Mouse (Mus musculus) testis, postnatal 10 days (tissue): ENCODE data around the gene Pdcd1.
"Not testable (repeated sequence)": the region's sequence is repeated elsewhere in the genome, so short reads cannot be mapped to it uniquely, and the experiment has no call there.

Experiments used
- DNase-seq: peaks from one replicate; pipeline ENCODE4 v3.0.0; 2021; ENCODE audit warnings: low spot score

The Pdcd1 gene

DNA sequence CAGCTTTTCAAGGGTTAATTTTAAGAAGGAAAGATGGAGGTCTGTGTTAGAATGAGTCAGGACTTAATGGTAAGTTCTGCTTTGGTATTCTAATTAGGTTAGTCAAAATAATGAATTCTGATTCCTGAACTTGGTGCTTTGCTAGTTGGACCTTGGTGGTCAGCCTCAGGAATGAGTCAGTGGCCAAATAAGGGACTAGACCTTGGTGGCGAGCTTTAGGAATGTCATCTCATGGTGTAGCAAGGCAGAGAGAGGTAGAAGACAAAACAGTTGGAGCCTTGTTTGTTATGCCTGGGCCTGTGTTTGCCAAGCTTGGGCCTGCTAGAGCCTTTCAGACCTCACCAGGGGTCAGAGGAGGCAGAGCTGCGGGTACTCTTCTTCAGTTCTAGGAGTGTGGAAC, 23.6 kb downstream of the Pdcd1 start:
- no peak for DNase-seq

DNA sequence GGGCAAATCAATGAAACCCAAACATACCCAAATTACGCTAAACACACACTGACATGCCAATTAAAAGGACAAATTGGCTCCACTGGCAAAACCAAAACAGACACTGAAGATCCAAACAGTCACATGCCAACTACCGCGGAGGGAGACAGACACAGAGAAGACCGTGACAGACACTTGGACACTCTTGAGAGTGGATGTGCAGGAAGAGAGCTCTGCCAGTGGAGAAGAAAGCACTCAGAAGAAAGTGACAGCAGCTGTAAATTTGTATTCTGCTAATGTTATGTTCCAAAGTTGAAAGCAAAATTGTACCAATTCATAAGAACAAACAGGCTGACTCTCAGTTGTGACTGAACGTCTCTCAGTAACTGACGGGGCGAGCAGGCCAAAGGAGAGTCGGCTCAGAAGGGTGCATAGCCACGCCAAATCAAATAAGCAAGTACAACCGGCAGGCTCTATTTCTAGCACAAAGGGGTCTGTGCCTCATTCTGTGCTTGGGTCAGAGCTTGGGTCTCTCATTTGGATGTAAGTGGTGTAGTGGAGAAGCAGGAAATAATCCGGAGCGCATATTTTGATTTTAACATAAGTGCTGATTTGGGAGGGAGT, 24.7 kb downstream of the Pdcd1 start:
- no peak for DNase-seq

DNA sequence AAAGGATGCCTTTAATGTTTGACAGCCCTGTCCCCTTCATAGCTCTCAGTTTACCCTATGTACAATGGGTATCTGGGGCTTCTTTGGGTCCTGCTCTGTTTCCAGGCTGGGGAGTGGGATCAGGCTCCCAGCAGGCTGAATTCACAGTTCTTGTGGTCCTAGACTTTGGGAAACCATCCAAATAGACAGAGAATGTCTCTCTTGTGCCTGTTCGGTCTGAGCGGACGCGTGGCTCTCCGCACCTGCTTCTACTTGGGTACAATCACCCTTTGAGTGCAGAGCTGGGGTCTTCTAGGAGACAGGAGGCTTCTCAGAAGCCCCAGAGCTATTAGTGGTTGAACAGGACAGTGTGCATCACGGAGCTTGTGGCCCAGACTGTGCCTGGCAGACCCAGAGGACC, 32.2 kb downstream of the Pdcd1 start, which contains the start of gene Neu4:
Gene Neu4 (plus strand): TSS at position 301 of the 400 bp plus-strand sequence.
- no peak for DNase-seq

- DNase-seq: no peak
Observed at GRCm38 (mm10) chr1:94011643-94012042, 40.7 kb downstream of the Pdcd1 start.

DNA sequence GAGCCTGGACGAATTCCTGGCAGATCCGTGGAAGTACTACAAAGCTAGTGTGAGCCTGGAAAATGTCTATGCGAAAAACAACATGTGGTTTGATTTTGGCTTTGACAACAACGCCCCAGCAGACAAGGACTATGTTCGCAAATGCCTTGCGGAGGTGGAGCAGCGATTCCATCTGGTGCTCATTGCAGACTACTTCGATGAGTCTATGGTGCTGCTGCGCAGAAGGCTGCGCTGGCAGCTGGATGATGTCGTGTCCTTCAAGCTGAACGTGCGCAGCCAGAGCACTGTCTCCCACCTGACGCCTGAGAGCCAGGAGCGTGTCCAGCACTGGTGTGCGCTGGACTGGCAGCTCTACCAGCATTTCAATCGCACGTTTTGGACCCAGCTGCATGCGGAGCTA, 43.5 kb downstream of the Pdcd1 start:
- not testable (repeated sequence) for DNase-seq

DNA sequence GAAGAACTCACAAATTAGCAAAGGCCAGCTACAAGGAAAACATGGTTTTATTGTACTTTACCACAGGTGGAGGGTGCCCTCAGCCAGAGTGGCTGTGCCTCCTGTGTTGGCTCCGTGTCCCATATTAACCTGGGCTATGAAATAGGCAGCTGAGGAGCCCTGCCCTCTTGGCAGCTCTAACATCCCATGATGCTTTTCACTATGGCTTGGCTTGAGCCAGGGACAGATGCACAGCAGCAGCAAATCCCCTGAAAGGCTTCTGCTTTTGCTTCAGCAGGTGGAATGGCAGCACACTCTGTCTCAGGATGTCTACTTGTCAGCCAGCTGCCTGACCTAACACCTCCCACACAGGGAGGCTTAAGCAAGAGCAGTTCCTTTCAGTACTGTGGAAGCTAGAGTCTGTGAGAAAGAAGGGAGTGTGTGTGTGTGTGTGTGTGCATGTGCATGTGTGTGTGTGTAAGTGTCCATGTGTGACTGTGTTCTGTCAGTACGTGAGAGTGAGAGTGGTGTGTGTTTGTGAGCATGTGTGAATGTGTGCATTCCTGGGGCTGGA, 46.3 kb downstream of the Pdcd1 start:
- not testable (repeated sequence) for DNase-seq

GRCm38 (mm10) chr1:94001023-94001422, 51.3 kb downstream of the Pdcd1 start:
- DNase-seq: no peak

DNA sequence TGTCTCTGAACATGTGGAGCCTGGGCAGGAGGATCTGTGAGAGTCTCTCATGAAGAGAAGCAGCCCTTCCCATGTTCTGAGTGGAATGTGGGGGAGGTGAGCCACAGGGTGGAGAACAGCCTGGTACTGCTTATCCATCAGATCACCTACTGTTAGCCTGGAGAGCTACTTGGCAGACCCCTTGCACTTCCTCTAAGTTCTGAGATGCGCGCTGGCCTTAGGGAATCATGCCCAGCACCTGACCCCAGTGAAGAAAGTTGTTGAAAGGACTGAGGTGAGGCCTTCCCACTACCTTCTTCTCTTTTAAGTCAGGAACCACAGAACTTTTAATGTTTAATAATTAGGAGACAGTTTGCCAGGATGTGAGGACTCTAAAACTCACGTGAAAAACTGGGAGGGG, 60.9 kb downstream of the Pdcd1 start:
- not testable (repeated sequence) for DNase-seq

DNA sequence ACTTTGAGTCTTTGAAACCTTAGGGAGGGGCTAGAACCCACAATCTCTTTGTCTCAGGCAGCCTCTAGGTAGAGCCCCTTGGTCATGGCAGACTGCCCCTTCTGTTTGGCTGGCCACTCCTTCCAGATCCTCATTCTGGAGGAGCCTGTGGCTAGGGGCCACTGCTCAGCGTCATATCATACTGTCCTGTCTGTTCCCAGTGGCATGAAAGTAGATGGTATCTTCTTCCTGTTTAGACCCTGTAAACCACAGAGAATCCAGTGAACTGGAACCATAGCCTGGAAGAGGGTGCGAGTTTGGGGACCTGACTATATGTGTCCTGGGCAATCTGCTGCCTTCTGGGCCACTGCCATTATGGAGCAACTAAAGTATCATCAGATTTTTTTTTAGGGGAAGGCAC, 61.3 kb downstream of the Pdcd1 start:
- DNase-seq: not testable (repeated sequence)

DNA sequence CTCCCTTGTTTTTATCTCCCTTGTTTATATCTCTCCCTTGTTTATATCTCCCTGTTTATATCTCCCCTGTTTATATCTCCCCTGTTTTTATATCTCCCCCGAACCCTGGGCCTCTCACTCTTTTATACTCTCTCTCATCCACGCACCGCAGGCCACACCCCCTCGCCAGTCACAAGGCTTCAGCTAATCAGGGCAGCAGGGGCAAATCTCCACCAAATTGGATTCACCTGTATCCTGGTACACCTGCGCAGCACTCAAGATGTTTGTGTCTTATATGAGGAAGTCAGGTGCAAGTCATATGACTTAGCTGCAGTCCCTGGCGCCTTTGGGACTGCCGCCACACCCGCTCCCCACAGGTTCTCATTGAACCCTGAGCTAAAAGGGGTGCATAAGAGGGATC, 62.1 kb downstream of the Pdcd1 start, which contains the start of gene Gal3st2c:
Gene Gal3st2c (plus strand): TSS at position 301 of the 400 bp plus-strand sequence.
- not testable (repeated sequence) for DNase-seq

- no peak for DNase-seq
Observed at GRCm38 (mm10) chr1:93988786-93989185, 63.6 kb downstream of the Pdcd1 start.
